Mouse (Mus musculus): Measurements from ENCODE around the gene Cbl. TPM values are rescaled to one million over a fixed set of nuclear protein-coding genes. Genes with fewer than 3 reads are reported as not detected.

Gene Cbl
- total RNA-seq (2021), result 10 to 100 TPM; 26.2 to 31.5 TPM
- polyA plus RNA-seq (2012; rRNA removed), result 7.8 and 8.7 TPM in 2 replicates
- long read RNA-seq, partial matches to known transcripts, result 0 of 1 reads
- long read RNA-seq, other reads (novel, unspliced or antisense), result 1 of 1 reads

GRCm38 (mm10) chr9:44233802-44234478 lies at the start of gene Cbl:
Gene Cbl, minus strand, starts transcription at chr9:44234049.
- peak; percentile 99 for DNase-seq

DNA sequence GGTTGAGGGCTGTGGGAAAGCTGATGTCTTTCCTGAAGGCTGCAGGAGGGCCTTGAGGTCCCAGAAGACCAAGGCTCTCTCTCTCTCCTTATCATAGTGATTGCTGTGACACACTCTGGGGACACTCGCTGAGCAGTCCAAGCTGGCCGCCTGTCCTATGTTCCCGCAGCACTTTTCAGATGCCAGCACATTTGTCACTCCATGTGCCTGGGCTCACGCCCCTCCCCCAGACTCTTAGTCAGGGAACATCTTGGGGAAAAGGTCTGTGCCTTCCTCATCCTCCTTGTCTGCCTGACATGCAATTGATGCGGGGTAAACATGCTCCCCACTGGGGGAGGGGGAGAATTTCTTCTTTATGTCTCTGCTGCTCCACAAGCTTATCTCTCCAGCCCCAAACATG lies 49.3 kb upstream of the Cbl start:
- peak; percentile 81 for DNase-seq

DNA sequence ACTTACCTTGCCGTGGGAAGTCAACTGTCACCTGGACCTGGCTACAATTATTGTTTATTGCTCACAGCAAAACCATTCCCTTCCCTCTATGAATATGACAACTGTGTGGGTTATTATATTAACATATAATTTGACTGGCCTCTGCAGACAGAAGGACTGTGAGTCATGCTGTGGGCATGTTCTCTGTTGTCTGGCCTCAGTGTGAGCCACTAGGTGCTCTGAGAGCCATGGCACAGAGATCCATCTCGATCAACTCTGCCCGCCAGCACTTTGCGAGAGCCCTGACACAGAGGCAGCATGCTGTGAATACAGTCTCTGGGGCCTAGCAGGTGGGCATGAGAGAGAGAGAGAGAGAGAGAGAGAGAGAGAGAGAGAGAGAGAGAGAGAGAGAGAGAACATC lies 36.1 kb upstream of the Cbl start:
- DNase-seq, result peak; percentile 60

- no peak for DNase-seq
These were observed 35.2 kb upstream of the Cbl start for GRCm38 (mm10) chr9:44269077-44269476.

GRCm38 (mm10) chr9:44268432-44268831 lies 34.6 kb upstream of the Cbl start, which contains the start of gene Nlrx1:
Gene Nlrx1, minus strand, starts transcription at chr9:44268599.
- DNase-seq, result peak; percentile 27

DNA sequence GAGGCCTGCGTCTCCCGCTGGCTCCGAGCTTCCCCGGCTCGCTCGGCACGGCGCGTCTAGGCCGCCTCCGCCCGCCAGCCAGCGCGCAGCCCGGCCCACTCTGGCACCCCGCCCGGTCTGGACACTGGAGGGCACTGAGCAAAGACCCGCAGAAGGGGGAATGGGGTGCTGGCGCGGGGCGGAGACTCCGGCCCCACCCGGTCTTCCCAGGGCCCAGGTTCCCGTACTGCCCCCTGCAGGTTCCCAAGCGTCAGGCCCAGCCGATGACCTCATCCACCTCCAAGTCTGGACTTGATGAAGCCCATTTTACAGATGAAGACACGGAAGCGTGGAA lies 34.1 kb upstream of the Cbl start:
- peak; percentile 95 for DNase-seq

DNA sequence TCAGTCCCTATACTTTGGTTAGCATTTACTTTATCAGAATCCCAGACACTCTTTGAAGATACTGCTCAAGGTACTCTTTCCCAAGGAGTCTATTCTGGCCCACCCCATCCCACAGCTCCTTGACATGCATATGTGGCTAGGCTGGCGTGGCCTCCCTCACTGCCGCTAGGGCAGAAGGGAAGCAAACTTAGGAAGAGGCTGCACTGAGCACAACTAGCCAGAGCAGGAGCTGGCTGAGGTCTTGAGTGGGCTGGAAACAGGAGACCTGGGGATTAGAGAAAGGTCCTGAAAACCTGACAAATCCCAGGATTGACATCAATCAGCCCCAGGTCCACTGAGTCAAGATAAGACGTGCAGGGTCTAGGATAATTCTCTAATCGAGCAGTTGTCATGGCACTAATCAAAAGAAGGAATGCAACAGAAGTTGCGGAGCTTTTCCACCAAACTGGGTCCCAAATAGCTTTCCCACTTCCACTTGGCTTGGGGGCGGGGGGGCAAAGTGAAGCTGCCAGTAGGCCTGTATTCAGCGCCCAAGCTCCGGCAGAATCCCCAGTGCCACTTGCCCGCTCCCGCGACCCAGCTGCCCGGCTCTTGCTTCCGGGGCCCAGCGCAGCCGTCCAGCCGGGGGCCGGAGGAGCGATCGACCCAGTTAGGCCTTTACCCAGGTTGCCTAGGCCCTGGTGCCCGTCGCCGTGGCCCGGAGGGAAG lies 33.6 kb upstream of the Cbl start:
- DNase-seq, result peak; percentile 50

DNA sequence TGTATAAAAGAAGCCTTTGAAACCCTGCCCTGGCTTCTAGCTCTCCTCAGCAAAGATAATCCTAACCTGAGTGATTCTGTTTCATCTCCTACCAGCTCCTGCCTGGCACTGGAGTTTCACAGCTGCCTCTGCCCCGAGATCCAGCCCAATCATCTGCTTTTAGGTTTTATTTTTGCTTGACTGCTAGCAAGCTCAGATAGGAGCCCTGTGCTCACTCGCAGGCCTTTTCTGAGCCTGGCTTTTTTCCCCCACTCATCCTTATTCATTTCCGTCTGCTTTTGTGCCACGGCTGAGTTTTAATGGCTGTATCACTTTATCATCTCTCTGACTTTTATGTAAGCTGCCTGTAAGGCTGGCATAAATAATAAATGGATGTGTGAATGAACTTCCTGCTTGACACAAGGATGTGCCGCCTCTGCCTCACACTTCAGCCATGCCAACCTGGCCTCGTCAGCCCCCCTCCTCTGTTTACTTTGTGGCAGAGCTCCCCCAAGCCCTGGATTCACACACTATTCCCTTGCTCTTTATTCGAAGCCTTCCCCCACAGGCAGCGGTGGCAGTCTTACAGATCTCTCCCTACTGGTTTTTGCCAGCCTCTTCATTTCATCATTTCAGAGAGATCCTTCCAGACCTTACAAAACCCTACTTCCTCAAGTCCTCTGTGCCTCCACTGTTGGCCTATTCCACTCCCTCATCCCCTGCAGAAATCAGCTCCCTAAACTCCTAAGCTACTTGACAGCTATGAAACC lies 32.8 kb upstream of the Cbl start:
- DNase-seq, result no peak

GRCm38 (mm10) chr9:44261388-44261787 lies 27.5 kb upstream of the Cbl start:
- peak; percentile 50 for DNase-seq

GRCm38 (mm10) chr9:44259014-44259413 lies 25.2 kb upstream of the Cbl start:
- DNase-seq, result no peak

DNA sequence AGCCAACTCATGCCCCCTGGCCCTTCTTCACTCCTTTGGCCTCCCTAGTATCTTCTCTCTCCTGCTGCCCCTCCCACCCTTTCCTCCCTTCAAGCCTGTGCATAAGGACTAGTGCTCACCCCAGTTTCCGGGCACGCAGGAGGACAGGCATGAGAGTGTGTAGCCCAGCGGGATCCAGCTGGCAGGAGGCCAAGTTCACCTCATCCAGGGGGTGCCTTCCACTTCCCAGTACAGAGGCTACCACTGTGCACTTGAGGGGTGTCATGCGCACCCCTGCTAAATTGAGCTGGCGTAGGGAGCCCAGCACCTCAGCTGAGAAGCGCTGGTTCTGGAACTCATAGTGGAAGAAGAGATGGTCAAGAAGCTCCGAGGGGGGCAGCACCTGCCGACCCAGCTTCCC lies 22.4 kb upstream of the Cbl start:
- no peak for DNase-seq

GRCm38 (mm10) chr9:44255136-44255521 lies 21.3 kb upstream of the Cbl start:
- DNase-seq, result no peak

DNA sequence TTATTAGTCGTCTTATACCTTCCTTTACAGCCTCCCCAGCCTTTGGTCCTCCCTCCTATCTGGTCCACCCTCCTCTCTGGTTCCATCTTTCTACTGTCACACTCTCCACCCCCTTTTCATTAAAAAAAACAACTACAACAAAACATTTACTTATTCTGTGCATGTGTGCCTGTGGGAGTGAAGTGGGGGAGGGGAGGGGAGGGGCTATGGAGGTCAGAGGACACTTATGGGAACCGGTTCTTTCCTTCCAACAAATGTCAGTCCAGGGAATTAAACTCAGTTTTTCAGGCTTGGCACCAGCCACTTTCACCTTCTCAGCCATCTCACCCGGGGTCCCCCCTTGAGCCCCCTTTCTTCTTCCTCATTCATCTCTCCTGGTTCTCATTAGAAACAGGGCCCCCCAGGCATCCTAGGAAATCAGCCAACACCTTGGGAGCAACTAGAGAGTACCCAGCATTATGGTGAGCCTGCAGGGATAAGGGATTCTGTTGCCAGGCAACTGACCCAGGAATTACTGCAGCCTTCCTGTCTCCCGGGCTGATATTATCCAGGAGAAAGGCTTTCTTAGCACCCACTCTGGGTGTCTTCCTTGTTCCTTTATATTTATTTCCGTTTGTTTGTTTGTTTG lies 20.8 kb upstream of the Cbl start:
- no peak for DNase-seq

GRCm38 (mm10) chr9:44253441-44253840 lies 19.6 kb upstream of the Cbl start:
- DNase-seq, result no peak

DNA sequence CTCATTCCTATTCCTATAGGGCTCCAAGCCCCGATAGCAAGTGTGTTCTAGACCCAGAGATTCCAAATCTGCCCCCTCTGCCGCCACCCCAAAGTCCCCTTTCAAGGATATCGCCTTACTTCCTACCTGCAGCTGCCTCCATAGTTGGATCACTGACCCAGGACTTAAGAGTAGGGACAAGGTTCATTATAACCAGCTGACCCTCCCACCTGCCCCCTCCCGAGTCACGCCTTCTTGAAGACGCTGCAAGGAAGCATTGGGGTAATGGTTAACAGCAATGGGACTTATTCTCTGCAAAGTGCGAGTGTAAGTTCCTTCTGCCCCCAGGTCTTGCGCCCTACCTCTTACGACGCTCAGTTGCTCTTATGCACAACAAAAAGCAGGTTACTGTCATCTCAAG lies 17.5 kb upstream of the Cbl start, which contains the start of gene Pdzd3:
Gene Pdzd3 (minus strand): TSS at position 158 of the 400 bp plus-strand sequence.
- no peak for DNase-seq

DNA sequence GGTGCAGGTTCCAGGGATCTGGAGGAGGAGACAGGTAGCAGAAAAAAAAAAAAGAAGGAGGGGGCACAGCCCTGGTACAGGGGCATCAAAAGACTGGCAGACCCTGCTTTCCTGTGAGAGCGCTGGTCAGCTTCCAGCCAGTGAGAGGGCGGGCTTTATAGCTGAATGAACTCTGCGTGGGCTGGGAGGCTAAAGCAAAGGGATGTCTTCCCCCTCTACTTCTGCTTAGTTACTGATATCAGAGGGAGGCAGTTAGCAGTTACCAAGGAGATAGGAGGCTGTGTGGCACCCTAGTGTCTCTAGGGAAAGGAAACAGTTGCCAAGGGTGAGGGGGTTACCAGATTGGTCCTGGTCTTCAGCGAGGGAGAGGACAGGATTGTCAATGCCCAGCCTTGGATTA lies 16.6 kb upstream of the Cbl start:
- DNase-seq, result no peak

GRCm38 (mm10) chr9:44249181-44250146 lies 15.6 kb upstream of the Cbl start:
- DNase-seq, result peak; percentile 85

DNA sequence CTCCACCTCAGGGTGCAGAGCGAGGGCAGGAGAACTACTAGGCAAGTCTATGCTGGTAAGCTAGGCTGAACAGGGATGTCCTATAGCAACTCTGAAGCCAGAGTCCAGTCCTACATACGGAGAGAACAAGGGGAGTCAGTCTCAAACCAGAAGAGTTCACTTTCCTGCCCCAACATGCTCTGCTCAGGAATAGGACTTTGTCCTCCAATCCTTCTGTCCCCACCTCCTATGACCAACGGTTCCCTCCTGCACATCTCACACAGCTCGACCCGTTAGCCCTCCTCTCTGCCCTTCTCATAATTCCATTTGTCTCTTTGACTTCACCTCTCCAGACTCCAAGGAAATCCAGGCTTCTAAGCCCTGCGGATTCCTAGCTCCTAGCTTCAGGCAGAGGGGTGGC lies 14.1 kb upstream of the Cbl start:
- DNase-seq, result no peak

DNA sequence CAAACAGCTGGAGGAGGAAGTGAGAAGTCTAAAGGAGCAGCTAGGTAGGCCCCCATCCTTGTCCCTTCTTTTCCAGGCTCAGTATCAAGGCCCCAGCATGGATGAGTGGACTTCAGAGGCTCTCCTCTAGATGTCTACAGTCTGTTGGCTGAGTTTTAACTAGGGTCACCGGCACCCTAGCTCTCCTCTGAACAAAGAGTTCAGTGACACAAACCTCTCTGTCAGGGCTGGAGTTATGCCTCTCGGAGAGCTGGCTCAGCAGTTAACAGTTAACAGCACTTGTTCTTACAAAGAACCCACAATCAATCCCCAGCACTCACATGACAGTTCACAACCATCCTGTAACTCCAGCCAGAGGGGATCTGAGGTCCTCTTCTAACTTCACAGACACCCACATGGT lies 9.8 kb upstream of the Cbl start:
- DNase-seq, result no peak

DNA sequence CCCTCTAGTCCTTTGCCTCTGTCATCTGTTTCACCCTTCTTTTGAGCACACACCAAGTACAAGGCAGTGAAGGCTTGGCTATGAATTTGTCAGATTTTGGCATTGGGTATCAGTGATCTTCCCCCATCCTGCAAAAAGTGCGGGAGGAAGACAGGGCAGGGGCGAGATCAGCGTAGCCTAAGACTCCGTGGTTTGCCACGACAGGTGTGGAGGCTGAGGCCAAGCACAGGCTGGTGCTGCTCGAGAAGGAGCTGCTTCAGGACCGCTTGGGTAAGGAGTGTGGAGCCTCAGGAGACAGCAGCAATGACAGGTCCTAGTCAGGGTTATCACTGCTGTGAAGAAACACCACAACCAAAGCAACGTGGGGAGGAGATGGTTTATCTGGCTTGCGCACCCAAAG lies 7.6 kb upstream of the Cbl start:
- DNase-seq, result no peak

DNA sequence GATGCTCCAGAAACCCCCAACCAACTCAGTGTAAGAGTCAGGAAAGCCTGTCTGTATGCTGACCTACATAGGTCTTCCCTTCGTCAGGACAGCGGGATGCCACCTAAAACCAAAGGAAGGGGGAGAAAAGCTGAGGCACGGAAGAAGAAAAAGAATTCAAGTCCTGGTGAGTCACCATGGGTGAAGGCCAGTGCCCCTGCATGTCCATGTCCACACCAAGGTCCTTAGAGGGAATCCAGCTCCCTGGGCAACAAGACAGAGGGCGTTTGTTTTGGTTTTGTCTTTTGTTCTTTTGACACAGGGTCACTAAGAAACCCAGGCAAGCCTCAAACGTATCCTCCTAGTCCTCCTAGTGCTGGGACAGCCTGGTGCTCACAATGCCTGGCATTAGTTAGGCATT lies 7.1 kb upstream of the Cbl start:
- DNase-seq, result peak; percentile 79

All from adrenal gland, adult 2 months (tissue).